ENCODE assay signal across 31 mouse cellular contexts in genomic region chr9:45644833-45645388, GRCm38 (mm10).
DNase-seq lines count a peak whose midpoint lies in the region; ATAC-seq lines count a peak whose summit lies in the region.
"Had no signal": no experiment of that assay in that cellular context is flagged by ENCODE, and none has a peak within 500 bp of the region (broad histone marks: within the 10 kb centered on the region; RNA-seq: fewer than 3 reads in every experiment).

No protein-coding gene starts in this region.

- 79% methylated on average over 6 of the region's 6 CpGs for whole genome bisulfite sequencing in hindbrain, embryonic 13.5 days
- WGBS in hindbrain, embryonic 11.5 days = 82% methylated on average over 6 of the region's 6 CpGs
- 62% methylated on average over 6 of the region's 6 CpGs for WGBS in midbrain, embryonic 10.5 days
- WGBS in midbrain, embryonic 16.5 days = 65% methylated on average over 6 of the region's 6 CpGs
- WGBS in midbrain, embryonic 15.5 days = 69% methylated on average over 6 of the region's 6 CpGs

- no peak overlapping the region for H3K4me2 ChIP-seq in hindbrain, embryonic 13.5 days
- H3K4me2 ChIP-seq in hindbrain, embryonic 11.5 days (replicated peaks; ENCODE audit: low read depth, low read length) = no peak overlapping the region
- no peak overlapping the region for H3K4me2 ChIP-seq in midbrain, embryonic 16.5 days (ENCODE audit: low read length)
- no peak overlapping the region for H3K4me2 ChIP-seq in midbrain, embryonic 15.5 days
- H3K4me2 ChIP-seq: embryonic facial prominence, embryonic 15.5 days; heart, embryonic 15.5 days; hindbrain, embryonic 14.5 days; limb, embryonic 15.5 days; neural tube, embryonic 12.5 days had no signal

- H3K9ac ChIP-seq in hindbrain, embryonic 13.5 days = 0 out of 2 replicates have a peak overlapping the region, but pooled peaks have one; percentile 4
- no peak overlapping the region for H3K9ac ChIP-seq in hindbrain, embryonic 11.5 days (ENCODE audit: low read depth, low read length)
- no peak overlapping the region for H3K9ac ChIP-seq in midbrain, embryonic 16.5 days (ENCODE audit: low read depth, low read length)
- no peak overlapping the region for H3K9ac ChIP-seq in midbrain, embryonic 15.5 days
- H3K9ac ChIP-seq: embryonic facial prominence, embryonic 15.5 days; heart, embryonic 15.5 days; hindbrain, embryonic 14.5 days; limb, embryonic 15.5 days; liver, embryonic 14.5 days; neural tube, embryonic 12.5 days had no signal

- no peak overlapping the region for H3K4me3 ChIP-seq in hindbrain, embryonic 13.5 days
- H3K4me3 ChIP-seq in hindbrain, embryonic 11.5 days (ENCODE audit: low read depth, low read length) = no peak overlapping the region
- H3K4me3 ChIP-seq in midbrain, embryonic 10.5 days = no peak overlapping the region
- no peak overlapping the region for H3K4me3 ChIP-seq in midbrain, embryonic 16.5 days (ENCODE audit: low read depth, low read length)
- no peak overlapping the region for H3K4me3 ChIP-seq in midbrain, embryonic 15.5 days
- H3K4me3 ChIP-seq: embryonic facial prominence, embryonic 10.5 days; embryonic facial prominence, embryonic 15.5 days; heart, embryonic 10.5 days; heart, embryonic 15.5 days; left cerebral cortex, adult 2 months; limb, embryonic 15.5 days; myocyte; neural tube, embryonic 12.5 days had no signal

- no peak for ATAC-seq in hindbrain, embryonic 13.5 days (ENCODE audit: low FRiP score)
- ATAC-seq in hindbrain, embryonic 11.5 days (ENCODE audit: low FRiP score) = no peak
- ATAC-seq in midbrain, embryonic 16.5 days = no peak
- peak; percentile 70 for ATAC-seq in granulocyte monocyte progenitor cell, adult 5-6 weeks (replicated peaks; ENCODE audit: poor library complexity, severe bottlenecking)
- ATAC-seq in midbrain, embryonic 15.5 days (replicated peaks) = no peak
- ATAC-seq: forebrain, embryonic 16.5 days; inflammation-experienced regulatory T-cells, adult 6 months had no signal

- peak overlapping the region; percentile 66 for H3K27ac ChIP-seq in hindbrain, embryonic 13.5 days
- H3K27ac ChIP-seq in hindbrain, embryonic 11.5 days (ENCODE audit: low read depth, low read length) = no peak overlapping the region
- peak overlapping the region; percentile 75 for H3K27ac ChIP-seq in midbrain, embryonic 10.5 days (replicated peaks)
- H3K27ac ChIP-seq in midbrain, embryonic 16.5 days (ENCODE audit: low read length) = no peak overlapping the region; the same call in 1 of the 2 replicates
- 0 out of 2 replicates have a peak overlapping the region, but pooled peaks have one; percentile 53 for H3K27ac ChIP-seq in midbrain, embryonic 15.5 days
- H3K27ac ChIP-seq: embryonic facial prominence, embryonic 15.5 days; heart, embryonic 10.5 days; heart, embryonic 15.5 days; hindbrain, embryonic 14.5 days; left cerebral cortex, adult 2 months; limb, embryonic 15.5 days; liver, embryonic 14.5 days; macrophage; neural tube, embryonic 12.5 days had no signal

- no peaks in the 10 kb centered on the region for H3K36me3 ChIP-seq in hindbrain, embryonic 13.5 days
- H3K36me3 ChIP-seq in hindbrain, embryonic 11.5 days (ENCODE audit: control insufficient read depth, insufficient read depth, low read length) = no peaks in the 10 kb centered on the region
- no peaks in the 10 kb centered on the region for H3K36me3 ChIP-seq in midbrain, embryonic 10.5 days
- H3K36me3 ChIP-seq in midbrain, embryonic 16.5 days (ENCODE audit: control insufficient read depth, insufficient read depth, low read length) = no peaks in the 10 kb centered on the region
- no peaks in the 10 kb centered on the region for H3K36me3 ChIP-seq in midbrain, embryonic 15.5 days (replicated peaks)
- H3K36me3 ChIP-seq: embryonic facial prominence, embryonic 10.5 days; embryonic facial prominence, embryonic 15.5 days; heart, embryonic 10.5 days; heart, embryonic 15.5 days; limb, embryonic 15.5 days; neural tube, embryonic 12.5 days had no signal

- no peaks in the 10 kb centered on the region for H3K9me3 ChIP-seq in hindbrain, embryonic 13.5 days
- no peaks in the 10 kb centered on the region for H3K9me3 ChIP-seq in hindbrain, embryonic 11.5 days (ENCODE audit: control insufficient read depth, low read length)
- no peaks in the 10 kb centered on the region; the same call in 1 of the 2 replicates for H3K9me3 ChIP-seq in midbrain, embryonic 10.5 days (replicated peaks)
- no peaks in the 10 kb centered on the region for H3K9me3 ChIP-seq in midbrain, embryonic 16.5 days (replicated peaks; ENCODE audit: control insufficient read depth, low read length, poor library complexity, severe bottlenecking)
- H3K9me3 ChIP-seq in midbrain, embryonic 15.5 days = no peaks in the 10 kb centered on the region
- H3K9me3 ChIP-seq: embryonic facial prominence, embryonic 10.5 days; embryonic facial prominence, embryonic 15.5 days; heart, embryonic 10.5 days; heart, embryonic 15.5 days; limb, embryonic 15.5 days; neural tube, embryonic 12.5 days had no signal

- H3K4me1 ChIP-seq in hindbrain, embryonic 13.5 days (replicated peaks) = peaks cover 27% of the 10 kb centered on the region
- no peaks in the 10 kb centered on the region; the same call in 1 of the 2 replicates for H3K4me1 ChIP-seq in hindbrain, embryonic 11.5 days (replicated peaks; ENCODE audit: control insufficient read depth, insufficient read depth, low read length)
- H3K4me1 ChIP-seq in midbrain, embryonic 10.5 days = peaks cover 34% of the 10 kb centered on the region
- peaks cover 3% of the 10 kb centered on the region for H3K4me1 ChIP-seq in midbrain, embryonic 16.5 days (ENCODE audit: control insufficient read depth, insufficient read depth, low read length)
- peaks cover 21% of the 10 kb centered on the region; the same call in 1 of the 2 replicates for H3K4me1 ChIP-seq in midbrain, embryonic 15.5 days
- H3K4me1 ChIP-seq: heart, embryonic 15.5 days; limb, embryonic 15.5 days had no signal

- DNase-seq in hindbrain, embryonic 11.5 days (ENCODE audit: low spot score) = no peak
- no peak for DNase-seq in midbrain, embryonic 10.5 days (ENCODE audit: low spot score)
- DNase-seq in left cerebral cortex, adult 11 months (ENCODE audit: low spot score) = no peak
- DNase-seq: adrenal gland, adult 8-10 months; cerebellum, adult 8-10 months; cerebellum, postnatal 25 days; gastrocnemius, postnatal 14 days; heart, adult 11 months; kidney, adult 11 months; kidney, postnatal 14 days; lung, adult 2 months; right cerebral cortex, adult 18-20 months; spleen, adult 18-20 months; thymus, postnatal 25 days had no signal

- no peaks in the 10 kb centered on the region for H3K27me3 ChIP-seq in hindbrain, embryonic 13.5 days
- H3K27me3 ChIP-seq in hindbrain, embryonic 11.5 days (ENCODE audit: control insufficient read depth, insufficient read depth, low read length) = no peaks in the 10 kb centered on the region
- peaks cover 12% of the 10 kb centered on the region; the same call in 1 of the 2 replicates for H3K27me3 ChIP-seq in midbrain, embryonic 10.5 days (ENCODE audit: low read depth, poor library complexity, severe bottlenecking)
- H3K27me3 ChIP-seq in midbrain, embryonic 16.5 days (ENCODE audit: control insufficient read depth, insufficient read depth, low read depth, low read length) = no peaks in the 10 kb centered on the region
- no peaks in the 10 kb centered on the region for H3K27me3 ChIP-seq in midbrain, embryonic 15.5 days (replicated peaks)
- H3K27me3 ChIP-seq: embryonic facial prominence, embryonic 15.5 days; limb, embryonic 15.5 days; neural tube, embryonic 12.5 days had no signal

Comparison
In these comparisons a context has a peak if more than half of its experiments do, and no peak if none do; other contexts are left out.
1. H3K27ac ChIP-seq: peak in hindbrain, embryonic 13.5 days (single experiment), midbrain, embryonic 10.5 days (single experiment) and midbrain, embryonic 15.5 days (single experiment); none in hindbrain, embryonic 11.5 days (single experiment) and midbrain, embryonic 16.5 days (single experiment).